Mouse (Mus musculus) urinary bladder, postnatal 14 days (tissue): ENCODE results near the gene Senp7.
"Not testable (repeated sequence)": the region's sequence is repeated elsewhere in the genome, so short reads cannot be mapped to it uniquely, and the experiment has no call there.

Experiments used
- DNase-seq: peaks from one replicate; pipeline ENCODE4 v3.0.0; 2021; ENCODE audit warnings: low spot score

Senp7 gene

GRCm38 (mm10) chr16:56048038-56048437 is at the start of gene Senp7:
Senp7 (plus strand) TSS chr16:56048338.
- not testable (repeated sequence) for DNase-seq

DNA sequence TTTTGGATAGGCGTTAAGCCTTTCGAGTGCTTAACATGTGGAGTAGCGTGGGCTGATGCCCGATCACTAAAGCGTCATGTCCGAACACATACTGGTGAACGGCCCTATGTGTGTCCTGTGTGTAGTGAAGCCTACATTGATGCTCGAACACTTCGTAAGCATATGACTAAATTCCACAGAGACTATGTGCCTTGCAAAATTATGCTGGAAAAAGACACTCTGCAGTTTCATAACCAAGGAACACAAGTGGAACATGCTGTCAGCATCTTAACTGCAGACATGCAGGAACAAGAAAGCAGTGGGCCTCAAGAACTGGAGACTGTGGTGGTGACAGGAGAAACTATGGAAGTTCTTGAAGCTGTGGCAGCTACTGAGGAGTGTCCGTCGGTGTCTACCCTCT is 41.3 kb upstream of the Senp7 start:
- no peak for DNase-seq

DNA sequence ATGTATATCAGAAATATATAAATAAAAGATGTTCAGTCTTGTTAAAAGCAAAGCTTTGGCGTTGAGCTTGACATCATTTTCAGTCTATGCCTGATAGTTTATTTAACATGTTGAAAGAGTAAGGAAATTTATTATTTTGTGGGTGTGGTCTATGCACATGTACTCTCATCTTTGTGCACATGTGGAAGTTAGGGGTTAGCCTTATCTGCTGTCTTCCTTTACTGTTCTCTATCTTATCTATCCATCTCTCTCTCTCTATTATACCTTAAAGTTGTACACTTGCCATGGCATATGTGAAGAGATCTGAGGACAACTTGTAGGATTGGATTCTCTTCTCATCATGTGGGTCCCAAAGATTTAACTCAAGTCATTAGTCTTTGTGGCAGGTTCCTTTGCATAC is 39.3 kb upstream of the Senp7 start:
- DNase-seq = no peak

- no peak for DNase-seq
Measured at GRCm38 (mm10) chr16:56012789-56013743, 35.1 kb upstream of the Senp7 start.

GRCm38 (mm10) chr16:56014076-56014475 is 34.1 kb upstream of the Senp7 start:
- no peak for DNase-seq

DNA sequence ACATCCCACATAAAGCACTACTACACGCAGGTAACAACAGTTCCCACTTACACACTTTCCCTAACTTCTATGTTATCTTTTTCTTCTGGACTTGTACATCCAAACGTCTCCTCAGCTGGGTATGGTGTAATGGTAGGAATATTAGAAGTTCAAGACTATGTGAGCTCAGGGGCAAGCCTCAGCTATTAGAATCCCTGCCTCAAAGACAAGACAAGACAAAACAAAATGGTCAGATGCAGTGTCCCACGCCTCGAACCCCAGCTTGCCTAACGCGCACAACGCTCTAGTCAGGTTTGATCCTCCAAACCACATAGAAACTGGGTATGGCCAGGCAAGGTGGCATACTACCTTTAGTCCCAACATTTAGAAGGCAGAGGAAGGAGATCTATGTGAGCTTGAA is 28.5 kb upstream of the Senp7 start:
- DNase-seq = no peak

- DNase-seq = no peak
Measured at GRCm38 (mm10) chr16:56027854-56028629, 20.1 kb upstream of the Senp7 start.

DNA sequence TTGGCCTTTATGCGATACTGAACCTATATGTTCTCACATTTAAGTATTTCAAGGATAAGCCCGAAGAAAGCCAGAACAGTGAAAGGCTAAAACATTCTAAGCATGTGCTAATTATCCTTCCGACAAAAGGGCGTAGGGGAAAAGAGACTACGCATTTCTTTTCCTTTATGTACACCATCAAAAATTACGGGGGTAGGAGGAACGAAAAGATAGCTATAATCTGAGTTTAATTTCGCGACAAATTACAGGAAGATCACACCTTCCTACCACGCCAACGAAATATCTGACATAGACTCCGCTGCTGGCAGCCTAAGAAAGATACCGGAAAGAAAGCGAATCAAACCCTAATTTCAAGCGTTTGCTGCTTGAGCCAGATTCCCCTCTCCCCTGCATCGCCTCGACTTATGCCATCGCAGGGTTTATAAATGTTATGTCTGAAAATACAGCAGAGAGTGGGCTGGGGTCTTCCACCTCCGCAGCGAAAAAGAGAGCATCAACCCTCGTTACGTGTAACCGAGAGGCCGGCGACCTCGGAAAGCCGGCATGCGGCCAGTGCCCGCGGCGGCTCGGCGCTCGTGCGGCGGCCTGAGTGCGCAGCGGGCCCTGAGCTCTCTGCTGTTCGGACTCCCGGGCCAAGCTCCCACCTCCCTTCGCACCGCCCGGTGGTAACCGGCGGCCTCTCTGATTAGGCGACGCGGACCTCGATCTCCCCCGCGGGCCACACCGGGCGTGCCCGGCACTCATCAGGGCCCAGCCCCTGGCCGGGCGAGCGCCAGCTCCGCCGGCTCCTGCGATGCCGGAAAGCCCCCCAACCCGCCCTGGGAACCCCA is 19.2 kb upstream of the Senp7 start:
- peak; percentile 66 for DNase-seq

DNA sequence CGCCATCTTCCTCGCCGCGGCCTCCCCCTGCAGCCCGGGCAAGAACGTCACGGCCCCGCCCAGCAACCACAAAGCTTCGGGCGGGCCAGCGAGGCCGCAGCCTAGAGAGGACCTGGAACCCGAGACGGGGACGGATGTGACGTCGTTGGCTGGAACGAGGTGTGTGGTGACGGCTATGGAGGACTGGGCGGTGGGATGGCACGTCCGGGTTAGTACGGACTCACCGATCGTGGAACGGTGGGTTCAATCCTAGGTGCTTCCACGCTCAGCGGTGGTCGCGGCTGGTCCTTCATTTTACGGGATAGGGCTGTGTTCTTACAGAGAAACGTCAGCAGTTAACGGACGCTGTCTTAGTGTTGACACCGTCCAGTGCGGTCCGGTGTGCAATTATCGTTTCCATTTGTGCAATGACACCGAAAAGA is 18.5 kb upstream of the Senp7 start, which contains the start of gene Pcnp:
TSS of gene Pcnp (minus strand) at position 79 of the 422 bp plus-strand sequence.
- peak; percentile 98 for DNase-seq

GRCm38 (mm10) chr16:56034566-56034965 is 13.6 kb upstream of the Senp7 start:
- no peak for DNase-seq

DNA sequence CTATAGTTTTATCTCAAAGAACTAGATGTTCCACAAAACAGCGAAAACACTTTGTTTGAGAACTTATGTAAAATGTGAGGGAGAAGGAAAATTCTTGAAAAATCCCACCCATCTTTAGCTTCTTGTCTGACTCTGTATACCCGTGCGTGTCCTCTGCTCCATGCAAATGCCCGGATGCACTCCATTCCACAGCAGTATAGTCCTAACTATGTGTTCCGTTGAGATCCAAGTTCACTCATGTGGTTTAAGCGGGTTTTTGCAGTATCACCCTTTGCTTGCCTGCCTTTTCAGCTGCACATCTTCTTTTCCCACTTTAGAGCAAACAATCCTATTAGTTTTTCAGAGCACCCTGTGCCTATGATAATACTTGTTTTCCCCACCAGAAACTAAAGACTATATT is 11.6 kb upstream of the Senp7 start:
- DNase-seq = no peak

- DNase-seq = peak; percentile 93
Measured at GRCm38 (mm10) chr16:56037138-56038010, 10.8 kb upstream of the Senp7 start, which contains the start of gene Trmt10c. Trmt10c (minus strand) TSS chr16:56037819.

DNA sequence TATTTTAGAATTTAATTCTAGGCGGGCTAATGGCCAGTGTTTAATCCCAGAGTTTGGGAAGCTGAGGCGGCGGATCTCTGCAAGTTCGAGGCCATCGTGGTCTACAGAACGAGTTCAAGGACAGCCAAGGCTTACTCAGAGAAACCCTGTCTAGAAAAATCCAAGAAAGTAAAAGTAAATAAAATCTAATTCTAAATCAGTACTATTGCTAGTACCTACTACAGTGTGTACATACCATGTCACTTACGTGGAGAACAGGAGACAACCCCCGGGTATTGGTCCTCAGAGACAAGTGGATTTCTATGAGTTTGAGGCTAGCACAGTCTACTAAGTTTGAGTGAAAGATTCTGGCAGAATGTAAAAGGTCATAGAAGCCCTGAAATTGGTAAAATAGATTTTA is 10.0 kb upstream of the Senp7 start:
- DNase-seq = no peak

DNA sequence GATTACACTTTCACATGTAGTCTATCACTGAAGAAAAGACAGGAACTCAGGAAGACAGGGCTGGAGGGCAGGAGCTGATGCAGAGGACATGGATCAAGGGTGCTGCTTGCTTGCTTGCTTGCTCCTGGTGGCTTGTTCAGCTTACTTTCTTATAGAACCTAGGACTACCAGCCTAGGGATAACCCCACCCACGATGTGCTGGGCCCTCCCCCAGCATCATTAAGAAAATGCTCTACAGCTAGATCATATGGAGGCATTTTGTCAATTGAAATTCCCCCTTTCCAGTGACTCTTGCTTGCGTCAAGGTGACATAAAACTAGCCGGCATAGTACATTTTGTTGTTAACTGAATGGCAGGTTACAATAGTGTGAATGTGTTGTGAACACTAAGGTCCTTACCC is 7.8 kb downstream of the Senp7 start:
- no peak for DNase-seq

GRCm38 (mm10) chr16:56056944-56057590 is 8.9 kb downstream of the Senp7 start:
- DNase-seq = no peak

GRCm38 (mm10) chr16:56058151-56058550 is 10.0 kb downstream of the Senp7 start:
- no peak for DNase-seq

- DNase-seq = no peak
Measured at GRCm38 (mm10) chr16:56061995-56062594, 14.0 kb downstream of the Senp7 start.

GRCm38 (mm10) chr16:56062981-56063380 is 14.8 kb downstream of the Senp7 start:
- DNase-seq = no peak

- DNase-seq = peak; percentile 42
Measured at GRCm38 (mm10) chr16:56064334-56064990, 16.3 kb downstream of the Senp7 start.
